9 mouse cellular contexts compared by ENCODE assay signal in genomic region chr7:133632476-133632875, GRCm38 (mm10). TPM values are rescaled to one million over a fixed set of nuclear protein-coding genes. Genes with fewer than 3 reads are reported as not detected.
DNase-seq lines count a peak whose midpoint lies in the region; ATAC-seq lines count a peak whose summit lies in the region.
"Had no signal": no experiment of that assay in that cellular context is flagged by ENCODE, and none has a peak within 500 bp of the region (broad histone marks: within the 10 kb centered on the region; RNA-seq: fewer than 3 reads in every experiment).

No protein-coding gene starts in this region.

- no peak overlapping the region for H3K27ac ChIP-seq in midbrain, embryonic 14.5 days (replicated peaks; ENCODE audit: low read depth, low read length)
- no peak overlapping the region for H3K27ac ChIP-seq in midbrain, embryonic 13.5 days

- DNase-seq in midbrain, embryonic 14.5 days: peak; percentile 73
- peak; percentile 35 for DNase-seq in T-cell, adult 2 months (ENCODE audit: low spot score)
- peak; percentile 54 for DNase-seq in cerebellum, adult 9-11 months
- DNase-seq in induced T-regulatory cell, adult 2 months (ENCODE audit: low read depth): peak; percentile 77
- peak; percentile 47 to 49 for DNase-seq in lung, adult 18-20 months
- peak; percentile 12 to 63 for DNase-seq in spleen, adult 18-20 months

- H3K4me3 ChIP-seq in midbrain, embryonic 14.5 days (replicated peaks; ENCODE audit: low read depth, low read length): no peak overlapping the region
- no peak overlapping the region for H3K4me3 ChIP-seq in midbrain, embryonic 13.5 days (replicated peaks)
- H3K4me3 ChIP-seq: megakaryocyte, embryonic 14.5 days had no signal

- 28% methylated on average over 2 of the region's 2 CpGs for WGBS in midbrain, embryonic 14.5 days
- 23% methylated on average over 2 of the region's 2 CpGs for WGBS in midbrain, embryonic 13.5 days

- no peak overlapping the region for H3K4me2 ChIP-seq in midbrain, embryonic 14.5 days (ENCODE audit: low read length)
- no peak overlapping the region for H3K4me2 ChIP-seq in midbrain, embryonic 13.5 days (replicated peaks)

- no peaks in the 10 kb centered on the region for H3K36me3 ChIP-seq in midbrain, embryonic 14.5 days (ENCODE audit: control insufficient read depth, insufficient read depth, low read length)
- no peaks in the 10 kb centered on the region for H3K36me3 ChIP-seq in midbrain, embryonic 13.5 days

- H3K9me3 ChIP-seq in midbrain, embryonic 14.5 days (ENCODE audit: control insufficient read depth, low read length): no peaks in the 10 kb centered on the region
- H3K9me3 ChIP-seq in midbrain, embryonic 13.5 days: no peaks in the 10 kb centered on the region
- H3K9me3 ChIP-seq: megakaryocyte, embryonic 14.5 days had no signal

- no peaks in the 10 kb centered on the region for H3K4me1 ChIP-seq in midbrain, embryonic 14.5 days (ENCODE audit: control insufficient read depth, insufficient read depth, low read length)
- 0 out of 2 replicates have a peak, but pooled peaks cover 4% of the 10 kb centered on the region for H3K4me1 ChIP-seq in midbrain, embryonic 13.5 days (replicated peaks)
- H3K4me1 ChIP-seq: megakaryocyte, embryonic 14.5 days had no signal

- H3K27me3 ChIP-seq in midbrain, embryonic 14.5 days (ENCODE audit: control insufficient read depth, insufficient read depth, low read length): no peaks in the 10 kb centered on the region
- H3K27me3 ChIP-seq in midbrain, embryonic 13.5 days: no peaks in the 10 kb centered on the region

- no peak for ATAC-seq in midbrain, embryonic 14.5 days (ENCODE audit: low FRiP score, low TSS enrichment)
- no peak for ATAC-seq in midbrain, embryonic 13.5 days

- no peak overlapping the region for H3K9ac ChIP-seq in midbrain, embryonic 14.5 days (replicated peaks; ENCODE audit: low read length)
- no peak overlapping the region for H3K9ac ChIP-seq in midbrain, embryonic 13.5 days (replicated peaks)

RNA-seq across cellular contexts. Expression of gene Edrf1, which starts 4.9 kb away (rescaled TPM):
- polyA plus RNA-seq in midbrain, embryonic 14.5 days (2014; fragmentation: Nextera tagmentation; extraction: Ambion mirVana): 15.1 and 26.9 TPM in 2 replicates
- polyA plus RNA-seq in midbrain, embryonic 13.5 days (2015; fragmentation: Nextera tagmentation; extraction: Ambion mirVana): 22.1 and 25.7 TPM in 2 replicates

RNA-seq across cellular contexts. Expression of gene Tex36, which starts 30.5 kb away (rescaled TPM):
- polyA plus RNA-seq in midbrain, embryonic 14.5 days (2014; fragmentation: Nextera tagmentation; extraction: Ambion mirVana): not detected in 2 replicates
- polyA plus RNA-seq in midbrain, embryonic 13.5 days (2015; fragmentation: Nextera tagmentation; extraction: Ambion mirVana): 0.16 TPM in 1 of 2 replicates, not detected in the other

RNA-seq across cellular contexts. Expression of gene Mmp21, which starts 47.4 kb away (rescaled TPM):
- polyA plus RNA-seq in midbrain, embryonic 14.5 days (2014; fragmentation: Nextera tagmentation; extraction: Ambion mirVana): 0.11 TPM in 1 of 2 replicates, not detected in the other
- polyA plus RNA-seq in midbrain, embryonic 13.5 days (2015; fragmentation: Nextera tagmentation; extraction: Ambion mirVana): 0.17 TPM in 2 replicates
- polyA plus RNA-seq: gonadal fat pad, adult 2 months had no signal
